Mouse (Mus musculus) CH12.LX (cell line): ENCODE data around the gene Pde4b.

Experiments
- CTCF ChIP-seq, 2 experiments: IDR thresholded peaks in 1 of 2; conservative IDR thresholded peaks in 1 of 2; 2 replicates each; pipeline ENCODE4 v1.5.1; 2011 to 2012; ENCODE audit warnings: low read depth in 2 of 2, low read length in 2 of 2, improper control_type of control experiment in 1 of 2, inconsistent platforms in 1 of 2, mild to moderate bottlenecking in 1 of 2, moderate library complexity in 1 of 2
- POLR2A ChIP-seq: IDR thresholded peaks from 2 replicates; pipeline ENCODE4 v1.6.1; 2011; ENCODE audit warnings: low read depth, mild to moderate bottlenecking, improper control_type of control experiment, low read length
- POLR2AphosphoS2 ChIP-seq: IDR thresholded peaks from 2 replicates; pipeline ENCODE4 v1.6.1; 2011; ENCODE audit warnings: low read depth, low read length, improper control_type of control experiment

DNA sequence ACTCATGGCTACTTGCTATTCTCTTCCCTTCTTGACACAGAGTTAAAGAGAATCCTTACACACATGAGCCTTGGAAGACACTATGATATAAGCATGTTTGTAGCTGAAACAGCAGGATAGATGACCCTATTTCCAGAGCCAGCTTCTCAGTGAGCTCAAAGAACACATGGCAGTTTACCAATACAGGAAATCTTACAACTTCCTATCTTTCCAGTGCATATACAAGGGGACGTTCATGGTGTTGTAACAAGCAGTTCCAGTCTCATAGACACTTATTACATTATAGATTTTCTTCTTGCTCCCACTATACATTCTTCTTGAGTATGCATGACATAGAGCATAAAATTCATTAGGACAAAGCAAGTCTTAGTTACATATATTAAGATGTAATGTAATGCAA, 146.3 kb downstream of the Pde4b start:
- TF ChIP-seq CTCF (conservative IDR thresholded peaks at IDR 0.05 in 1 of 2, IDR thresholded peaks at IDR 0.05 in 1 of 2; ENCODE audit: low read depth in 2 of 2, low read length in 2 of 2) (no peak), POLR2A (no peak), POLR2AphosphoS2 (no peak)
